Mouse (Mus musculus): ENCODE results near the gene Pld4. TPM values are rescaled to one million over a fixed set of nuclear protein-coding genes. Genes with fewer than 3 reads are reported as not detected.

Pld4 gene
- 10 to 100 TPM; 10.1 to 13.0 TPM for total RNA-seq (2021)
- 28.0 and 29.5 TPM in 2 replicates for polyA plus RNA-seq (2012; rRNA removed)
- long read RNA-seq, transcript Pld4-201 (11 exons, 1,982 nt), result major isoform, 14 of 15 reads
- long read RNA-seq, partial matches to known transcripts, result 0 of 15 reads
- long read RNA-seq, other reads (novel, unspliced or antisense), result 1 of 15 reads

GRCm38 (mm10) chr12:112760154-112760926 lies at the start of gene Pld4:
Gene Pld4, plus strand, starts transcription at chr12:112760655.
- DNase-seq, result no peak

GRCm38 (mm10) chr12:112713984-112714383 lies 46.5 kb upstream of the Pld4 start:
- DNase-seq, result no peak

DNA sequence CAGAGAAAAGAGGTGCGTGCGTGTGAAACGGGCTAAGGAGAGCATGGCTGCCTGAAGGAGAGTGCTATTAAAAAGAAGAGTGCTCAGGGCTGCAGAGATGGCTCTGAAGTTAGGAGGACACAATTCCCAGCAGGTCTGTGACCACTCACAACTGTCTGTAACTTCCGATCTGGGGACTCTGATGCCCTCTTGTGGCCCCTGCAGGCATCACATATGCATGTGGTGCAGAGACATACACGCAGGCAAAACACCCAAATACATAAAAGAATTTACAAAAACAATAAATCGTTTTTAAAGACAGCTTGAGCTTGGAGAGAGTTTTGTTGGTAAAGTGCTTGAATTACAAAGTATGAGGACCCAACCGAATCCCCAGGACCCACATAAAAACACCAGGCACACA lies 43.3 kb upstream of the Pld4 start:
- peak; percentile 40 for DNase-seq

DNA sequence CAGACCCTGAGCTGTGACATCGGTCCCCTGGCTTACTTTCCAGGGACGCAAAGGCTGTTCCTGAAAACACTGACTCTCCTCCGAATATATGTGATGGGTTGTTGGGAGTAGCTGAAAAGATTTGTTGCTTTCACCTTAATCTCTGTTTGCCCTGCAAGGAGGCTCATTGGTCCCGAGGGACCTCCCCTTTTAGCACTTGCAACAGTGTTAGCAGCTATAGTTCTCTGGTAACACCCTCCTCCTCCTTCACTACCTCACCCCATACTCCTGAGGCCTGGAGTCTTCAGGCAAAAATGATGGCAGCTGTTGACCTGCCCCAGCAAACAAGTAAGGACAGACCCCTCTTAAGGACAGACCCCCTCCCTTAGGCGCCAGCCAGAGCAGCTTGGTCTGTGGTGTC lies 41.5 kb upstream of the Pld4 start:
- DNase-seq, result no peak

DNA sequence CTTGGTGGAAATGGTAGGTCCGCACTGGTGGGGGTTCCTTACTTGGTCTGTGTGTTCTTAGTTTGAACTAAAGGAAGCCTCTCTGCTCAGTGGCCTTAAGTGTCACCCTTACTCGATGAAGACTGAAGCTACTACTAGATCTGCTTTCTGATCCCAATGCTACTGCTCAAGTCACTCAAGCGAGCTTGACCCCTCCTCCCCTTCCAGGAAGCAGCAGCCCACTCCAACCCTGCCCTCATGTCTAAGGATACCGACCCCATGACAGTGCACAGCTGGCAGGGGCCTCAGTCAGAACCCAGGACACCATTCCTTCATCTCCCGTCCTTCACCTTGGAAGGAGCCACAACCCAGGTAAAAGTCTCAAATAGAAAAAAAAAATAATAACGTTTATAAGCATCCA lies 40.2 kb upstream of the Pld4 start, which contains the start of gene Cep170b:
Cep170b (plus strand) TSS at position 240 of the 400 bp plus-strand sequence.
- DNase-seq, result no peak

- peak; percentile 70 for DNase-seq
These were observed 39.5 kb upstream of the Pld4 start for GRCm38 (mm10) chr12:112720890-112721423.

DNA sequence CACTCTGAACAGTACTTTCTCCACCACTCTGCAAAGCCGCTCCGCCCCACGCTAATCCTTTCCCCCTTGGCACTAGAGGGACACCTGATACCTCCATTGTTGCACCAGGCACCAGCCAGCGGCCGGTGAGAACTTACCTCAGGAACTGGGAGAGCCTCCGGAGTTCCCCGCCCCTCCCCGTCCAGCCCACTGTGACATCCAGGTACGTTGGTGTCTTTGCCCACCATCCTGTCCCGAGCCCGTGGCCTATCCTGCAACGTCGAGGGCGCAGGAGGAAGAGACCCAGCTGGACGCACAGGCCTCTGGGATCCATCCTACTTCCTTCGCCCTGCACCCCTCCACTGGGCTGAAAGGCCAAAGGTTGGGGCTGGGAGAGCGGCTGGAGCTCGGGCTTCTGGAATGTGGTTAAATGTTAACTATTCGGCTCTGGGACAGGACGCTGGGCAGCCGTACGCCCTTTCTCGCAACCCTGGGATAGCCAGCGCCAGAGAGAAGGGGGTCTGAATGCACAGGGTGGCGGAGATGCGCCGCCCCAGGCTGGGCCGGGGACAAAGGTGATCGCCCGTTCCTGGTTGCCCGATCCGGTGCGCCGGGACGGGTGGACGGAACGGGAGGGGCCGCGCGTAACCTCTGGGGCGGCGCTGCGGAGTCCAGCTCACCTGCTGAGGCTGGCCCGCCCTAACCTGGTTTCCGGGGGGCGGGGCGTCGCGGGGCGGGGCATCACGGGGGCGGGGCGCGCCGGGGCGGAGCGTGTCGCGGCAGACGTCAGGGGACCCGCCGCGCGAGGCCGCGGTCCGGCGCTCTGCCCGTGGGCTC lies 38.8 kb upstream of the Pld4 start:
- DNase-seq, result peak; percentile 73

DNA sequence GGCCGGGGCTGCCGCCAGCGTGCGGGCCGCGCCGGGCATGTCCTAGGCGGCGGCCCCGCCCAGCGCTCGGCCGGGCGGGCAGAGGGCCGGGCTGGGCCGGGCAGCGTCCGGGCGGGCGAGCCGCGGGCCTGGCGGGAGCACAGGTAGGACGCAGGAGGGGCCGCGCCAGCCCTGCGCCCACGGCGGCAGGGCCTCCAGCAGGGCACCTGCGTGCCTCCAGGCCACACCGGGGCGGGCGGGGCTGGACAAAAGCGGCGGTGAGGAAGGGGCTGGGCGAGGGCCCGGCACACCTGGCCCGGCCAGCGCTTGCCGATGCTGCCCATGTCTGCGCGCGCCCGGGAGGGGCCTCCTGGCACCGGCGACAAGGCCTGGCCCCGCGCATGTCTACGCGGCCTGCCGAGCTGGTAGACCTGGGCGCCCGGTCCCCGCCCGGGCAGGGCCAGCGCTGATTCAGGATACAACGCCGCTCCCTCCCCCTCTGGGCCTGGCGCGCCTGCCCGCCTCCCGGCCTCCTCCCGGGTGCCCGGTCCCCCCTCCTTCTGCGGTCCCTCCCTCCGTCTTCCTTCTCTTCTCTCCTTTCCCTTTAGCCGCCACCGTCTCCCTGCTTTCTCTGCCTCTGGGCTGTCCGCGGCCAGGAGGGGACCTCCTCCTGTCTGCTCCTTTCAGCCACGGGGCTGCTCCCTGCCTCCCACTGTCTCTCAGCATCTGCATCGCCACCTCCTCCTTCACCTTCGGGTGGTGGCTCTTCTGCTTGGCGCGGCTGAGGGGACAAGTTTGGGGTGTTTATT lies 38.0 kb upstream of the Pld4 start:
- DNase-seq, result peak; percentile 87

GRCm38 (mm10) chr12:112723028-112723330 lies 37.5 kb upstream of the Pld4 start:
- no peak for DNase-seq

DNA sequence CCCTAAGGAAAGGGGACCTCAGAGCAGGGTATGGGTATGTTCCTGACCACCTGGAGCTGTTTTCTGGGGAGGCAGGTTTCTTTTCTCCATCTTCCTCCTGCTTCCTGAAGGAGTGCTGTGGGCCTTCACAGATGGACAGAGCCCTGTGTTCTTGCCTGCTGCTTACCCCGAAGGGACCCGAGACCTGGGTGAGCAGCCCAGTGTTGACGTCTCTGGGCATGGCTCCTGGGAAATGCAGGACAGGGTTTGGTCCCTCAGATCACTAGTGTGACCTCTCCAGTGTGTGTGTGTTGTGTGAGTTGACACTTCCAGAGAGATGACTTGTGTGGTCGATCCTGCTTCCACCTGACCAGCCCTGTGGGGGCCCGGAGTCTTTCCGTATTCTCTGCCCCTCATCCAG lies 37.0 kb upstream of the Pld4 start:
- no peak for DNase-seq

DNA sequence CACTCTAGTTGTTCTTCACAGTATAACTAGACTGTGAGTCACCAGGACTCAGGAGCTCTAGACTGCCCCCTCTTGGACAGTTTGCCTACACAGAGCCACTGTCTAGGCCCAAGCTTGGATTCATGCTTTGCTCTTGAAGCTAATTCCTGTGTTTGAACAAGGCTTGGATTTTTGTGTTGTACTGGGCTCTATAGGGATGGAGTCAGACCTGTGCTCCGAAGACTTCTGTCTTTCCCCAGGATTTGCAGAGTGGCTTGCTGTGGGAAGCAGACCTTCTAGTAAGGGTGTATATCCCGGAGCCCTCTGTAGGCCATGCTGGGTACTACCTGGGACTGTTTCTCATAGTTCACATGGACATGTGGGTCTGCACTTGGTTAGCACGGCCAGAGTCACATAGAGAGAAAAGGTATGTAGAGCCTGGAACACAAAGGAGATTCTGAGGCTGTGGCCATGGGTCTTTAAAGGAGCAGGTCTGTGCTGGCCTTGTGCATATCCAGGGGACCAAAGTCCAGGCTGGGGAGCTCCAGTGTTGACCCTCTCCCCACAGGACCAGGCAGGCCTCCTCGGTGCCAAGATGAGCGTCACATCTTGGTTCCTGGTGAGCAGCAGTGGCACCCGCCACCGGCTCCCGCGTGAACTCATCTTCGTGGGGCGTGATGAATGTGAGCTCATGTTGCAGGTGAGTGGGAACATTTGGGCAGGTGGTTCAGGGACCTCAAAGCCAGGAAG lies 36.2 kb upstream of the Pld4 start:
- DNase-seq, result peak; percentile 72

DNA sequence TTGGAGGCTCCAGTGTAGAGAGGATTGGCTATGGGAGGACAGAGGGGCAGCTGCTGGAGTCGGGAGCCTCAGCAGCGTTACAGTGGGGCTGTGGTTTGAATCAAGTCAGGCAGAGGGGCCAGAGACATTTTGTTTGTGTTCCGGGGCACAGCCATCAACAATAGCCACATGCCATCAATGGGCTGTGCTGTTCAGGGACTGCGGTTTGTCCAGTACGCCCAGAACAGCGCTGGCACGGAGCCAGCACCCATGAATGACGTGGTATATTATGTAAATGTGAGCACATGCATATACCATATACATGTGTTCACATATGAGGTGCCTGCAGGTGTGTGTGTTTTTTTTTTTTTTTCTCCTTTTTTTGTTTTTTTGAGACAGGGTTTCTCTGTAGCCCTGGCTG lies 32.7 kb upstream of the Pld4 start:
- DNase-seq, result no peak

DNA sequence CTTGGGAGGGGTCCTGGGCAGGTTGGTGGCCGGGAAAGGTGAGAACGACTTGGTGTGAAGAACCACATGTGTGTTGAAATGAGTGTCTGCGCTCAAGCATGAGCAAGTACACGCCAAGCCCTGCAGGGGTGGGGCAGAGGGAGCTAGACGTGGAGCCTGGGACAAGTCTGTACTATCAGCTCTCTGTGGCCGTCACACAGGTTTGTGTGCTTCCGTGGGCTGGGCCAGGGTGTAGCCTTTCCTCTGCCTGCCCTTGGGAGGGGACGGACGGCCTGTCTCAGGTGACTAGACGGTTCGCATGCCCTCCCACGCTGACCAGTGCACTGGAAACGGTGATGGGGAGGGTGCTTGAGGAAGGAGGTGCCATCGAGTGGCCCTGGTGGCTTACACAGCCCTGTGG lies 29.6 kb upstream of the Pld4 start:
- DNase-seq, result no peak

DNA sequence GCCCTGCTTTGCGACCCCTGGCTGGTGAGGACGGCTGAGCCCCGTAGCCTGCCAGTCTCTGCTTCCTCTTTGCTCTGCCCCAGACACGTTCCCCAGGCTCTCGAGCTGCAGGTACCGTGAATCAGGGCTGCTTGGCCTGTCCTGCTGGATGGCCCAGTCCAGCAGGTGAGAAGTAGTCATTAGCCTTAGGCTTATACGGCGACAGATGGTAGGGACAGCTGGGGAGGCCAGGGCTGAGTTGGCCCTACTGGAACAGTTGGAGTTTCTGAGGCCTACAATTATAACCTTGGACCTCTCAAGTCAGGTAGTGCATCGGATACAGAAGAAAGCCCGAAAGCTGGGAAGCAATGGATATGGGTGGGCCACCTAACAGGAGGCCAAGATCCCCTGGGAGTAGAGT lies 27.9 kb upstream of the Pld4 start:
- no peak for DNase-seq

DNA sequence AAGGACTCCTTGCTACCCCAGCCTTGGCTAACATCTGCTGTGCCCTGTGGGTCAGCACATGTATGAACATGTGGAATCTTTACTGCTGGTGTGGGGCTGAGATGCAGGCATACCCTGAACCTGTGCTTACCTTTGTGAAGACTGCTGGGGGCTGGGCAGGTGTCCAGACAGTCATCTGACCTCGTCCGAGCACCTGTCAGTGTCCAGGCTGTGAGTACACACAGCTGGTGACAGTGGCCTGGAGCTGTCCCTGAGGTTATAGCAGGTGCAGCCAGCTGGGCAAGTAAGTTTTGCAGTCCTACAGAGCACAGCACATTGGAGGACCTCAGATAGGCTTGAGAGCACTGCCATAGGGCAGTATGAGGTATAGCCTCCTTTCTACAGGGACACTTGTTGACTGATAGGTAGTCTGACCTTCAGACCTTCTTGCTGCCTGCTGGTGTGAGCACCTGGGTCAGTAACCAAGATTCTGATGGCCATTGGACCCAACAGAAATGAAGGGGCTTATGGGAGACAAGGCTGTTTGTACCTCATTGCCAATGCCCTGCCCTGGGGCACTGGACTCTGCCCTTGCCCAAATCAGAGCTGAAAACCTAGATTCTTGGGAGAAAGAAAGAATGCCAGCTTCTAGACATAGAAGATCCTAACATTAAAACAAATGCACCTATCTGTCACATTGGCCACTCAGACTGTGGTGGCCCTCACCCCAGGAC lies 26.2 kb upstream of the Pld4 start:
- no peak for DNase-seq

- no peak for DNase-seq
These were observed 25.4 kb upstream of the Pld4 start for GRCm38 (mm10) chr12:112734881-112735655.

DNA sequence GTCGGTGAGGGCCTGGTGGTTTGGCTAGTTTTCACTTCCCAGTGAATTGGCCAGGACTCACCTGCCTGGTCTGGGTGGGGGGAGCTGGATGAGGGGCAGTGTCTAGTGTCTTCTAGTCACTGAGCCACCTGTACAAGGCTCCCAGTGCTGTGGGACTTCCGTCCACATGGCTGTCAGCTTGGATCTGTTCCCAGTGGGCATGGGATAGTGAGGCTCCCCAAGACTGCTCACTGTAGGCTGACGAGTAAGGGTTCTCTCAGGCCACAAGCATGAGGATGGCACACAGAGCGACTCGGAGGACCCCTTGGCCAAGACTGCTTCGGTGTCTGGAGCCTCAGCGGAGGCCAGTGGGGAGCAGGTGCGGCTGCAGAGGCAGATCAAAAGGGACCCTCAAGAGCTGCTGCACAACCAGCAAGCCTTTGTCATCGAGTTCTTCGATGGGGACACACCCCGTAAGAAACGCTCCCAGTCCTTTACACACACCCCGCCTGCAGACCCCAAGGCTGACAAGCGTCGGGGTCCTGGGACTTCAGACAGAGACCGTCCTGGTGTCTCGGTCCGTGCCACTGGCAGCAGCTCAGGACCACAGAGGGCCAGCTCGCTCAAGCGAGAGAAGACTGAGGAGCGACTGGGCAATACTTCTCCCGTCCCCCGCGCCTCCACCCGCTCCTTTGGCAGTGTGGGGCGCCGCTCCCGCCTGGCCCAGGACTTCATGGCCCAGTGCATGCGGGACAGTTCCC lies 24.4 kb upstream of the Pld4 start:
- DNase-seq, result no peak

DNA sequence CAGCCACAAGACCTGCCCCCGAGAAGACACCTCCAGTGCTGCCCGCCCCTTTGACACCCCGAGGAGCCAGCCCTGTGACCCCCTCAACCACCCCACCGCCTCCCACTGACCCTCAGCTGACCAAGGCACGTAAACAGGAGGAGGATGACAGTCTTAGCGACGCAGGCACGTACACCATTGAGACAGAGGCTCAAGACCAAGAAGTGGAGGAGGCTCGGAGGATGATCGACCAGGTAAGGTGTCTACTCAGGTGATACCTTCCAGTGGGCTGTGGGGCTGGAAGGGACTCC lies 23.9 kb upstream of the Pld4 start:
- DNase-seq, result no peak

GRCm38 (mm10) chr12:112737081-112737480 lies 23.4 kb upstream of the Pld4 start:
- no peak for DNase-seq

All from adrenal gland, adult 2 months (tissue).